Mouse (Mus musculus) liver, adult 2 months (tissue): ENCODE data around the gene Bcl2. TPM values are rescaled to one million over a fixed set of nuclear protein-coding genes. Genes with fewer than 3 reads are reported as not detected.
A peak's percentile ranks its signal among the peaks of the same experiment; 100 is the strongest.

ENCODE experiments used
- DNase-seq: peaks from one replicate; pipeline ENCODE4 v3.0.0-alpha.2; 2011; ENCODE audit warnings: low read depth, low spot score; ENCODE audit errors: extremely low read depth
- H3K27ac ChIP-seq: fragments of 200-500 bp; replicated peaks from 2 replicates; pipeline ENCODE4 v1.5.1; 2012; ENCODE audit warnings: low read depth, mild to moderate bottlenecking, control low read depth, inconsistent platforms, low read length; ENCODE audit not compliant: insufficient read depth
- H3K27me3 ChIP-seq: fragments of 200-500 bp; 2 replicates; pipeline ENCODE4 v1.6.1; 2012; ENCODE audit warnings: mild to moderate bottlenecking, moderate library complexity, low read length, inconsistent platforms; ENCODE audit not compliant: control insufficient read depth, insufficient read depth
- H3K36me3 ChIP-seq: fragments of 200-500 bp; 2 replicates; pipeline ENCODE4 v1.6.1; 2012; ENCODE audit warnings: low read length, inconsistent platforms; ENCODE audit not compliant: control insufficient read depth, insufficient read depth
- H3K4me1 ChIP-seq: fragments of 200-500 bp; 2 replicates; pipeline ENCODE4 v1.6.1; 2011; ENCODE audit warnings: low read length; ENCODE audit not compliant: control insufficient read depth, insufficient read depth
- H3K4me3 ChIP-seq: fragments of 200-500 bp; 2 replicates; pipeline ENCODE4 v1.5.1; 2011; ENCODE audit warnings: low read depth, mild to moderate bottlenecking, control low read depth, low read length, moderate library complexity; ENCODE audit not compliant: insufficient read depth
- H3K79me2 ChIP-seq: fragments of 200-500 bp; 2 replicates; pipeline ENCODE4 v1.6.1; 2012; ENCODE audit warnings: inconsistent platforms, mild to moderate bottlenecking, low read length, moderate library complexity; ENCODE audit not compliant: control insufficient read depth, insufficient read depth
- H3K9ac ChIP-seq: fragments of 200-500 bp; 2 replicates; pipeline ENCODE4 v1.6.1; 2012; ENCODE audit warnings: low read depth, mild to moderate bottlenecking, control low read depth, inconsistent platforms, low read length
- CTCF ChIP-seq: fragments of 200-500 bp; IDR thresholded peaks from 2 replicates; pipeline ENCODE4 v1.5.1; 2011; ENCODE audit warnings: low read depth, low read length, control low read depth
- POLR2A ChIP-seq: fragments of 200-500 bp; IDR thresholded peaks from 2 replicates; pipeline ENCODE4 v1.6.1; 2011; ENCODE audit warnings: low read length, control low read depth; ENCODE audit not compliant: insufficient read depth; ENCODE audit errors: extremely low read depth
- WGBS: fragments of 180-500 bp; shearing (Covaris S2); methylation state at CpG from one replicate; pipeline ENCODE4 v1.1.7; 2018; 5-methylcytosine and 5-hydroxymethylcytosine counted together
- polyA plus RNA-seq: library from polyadenylated mRNA; depleted of rRNA; stranded (reverse); fragments of >200 nt; gene quantifications from 2 replicates; pipeline ENCODE4 v1.2.3, GENCODE M21; 2012
- total RNA-seq: library from RNA; depleted of rRNA; stranded (reverse); fragments of >200 nt; gene quantifications from 2 replicates; pipeline ENCODE4 v1.2.3, GENCODE M21; 2014

The Bcl2 gene
- total and polyA plus RNA-seq, 2 experiments, result 0.26 to 1.5 TPM

GRCm38 (mm10) chr1:106716141-106716540, 2.1 kb upstream of the Bcl2 start:
- H3K9ac ChIP-seq, result no peak overlapping the region
- no peak overlapping the region for H3K4me3 ChIP-seq
- no peak for DNase-seq
- peaks cover 3% of the 10 kb centered on the region; the same call in 1 of the 2 replicates for H3K27me3 ChIP-seq
- no peaks in the 10 kb centered on the region; the same call in 1 of the 2 replicates for H3K4me1 ChIP-seq
- H3K27ac ChIP-seq, result no peak overlapping the region
- 85% methylated on average over 3 of the region's 3 CpGs for WGBS
- H3K36me3 ChIP-seq, result no peaks in the 10 kb centered on the region; the same call in 1 of the 2 replicates
- TF ChIP-seq CTCF, result no peak
- no peak for TF ChIP-seq POLR2A
- no peaks in the 10 kb centered on the region for H3K79me2 ChIP-seq

GRCm38 (mm10) chr1:106715111-106716083, 1.3 kb upstream of the Bcl2 start:
- no peaks in the 10 kb centered on the region for H3K79me2 ChIP-seq
- WGBS, result 87% methylated on average over 13 of the region's 13 CpGs
- no peak for DNase-seq

DNA sequence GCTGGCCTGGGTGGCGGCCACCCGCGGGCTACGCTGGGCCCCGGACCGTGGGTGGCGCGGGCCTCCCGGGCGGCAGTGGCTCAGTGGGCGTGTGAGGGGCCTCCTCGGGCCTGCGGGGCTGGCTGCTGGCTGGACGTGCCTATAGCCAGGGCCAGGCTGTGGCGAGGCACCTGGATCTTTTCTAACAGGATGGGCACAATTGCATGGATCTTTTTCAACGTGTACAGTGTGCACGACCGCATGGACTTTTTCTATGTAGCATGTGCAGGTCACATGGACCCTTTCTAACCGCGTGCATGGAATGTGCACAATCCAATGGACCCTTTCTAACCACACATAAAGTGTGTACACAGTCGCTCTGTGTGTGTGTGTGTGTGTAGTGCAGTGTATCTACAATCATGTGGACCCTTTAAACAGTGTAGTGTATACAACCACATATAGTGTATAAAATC, 482 bp upstream of the Bcl2 start:
- peak overlapping the region; percentile 80 for H3K4me3 ChIP-seq
- peak overlapping the region; percentile 93 for H3K9ac ChIP-seq
- DNase-seq, result no peak
- no peaks in the 10 kb centered on the region; the same call in 1 of the 2 replicates for H3K4me1 ChIP-seq
- no peak overlapping the region for H3K27ac ChIP-seq
- WGBS, result 6% methylated on average over 21 of the region's 21 CpGs
- TF ChIP-seq POLR2A, result no peak
- no peak for TF ChIP-seq CTCF
- peaks cover 3% of the 10 kb centered on the region; the same call in 1 of the 2 replicates for H3K27me3 ChIP-seq
- no peaks in the 10 kb centered on the region for H3K79me2 ChIP-seq
- H3K36me3 ChIP-seq, result no peaks in the 10 kb centered on the region

More at GRCm38 (mm10) chr1:106715111-106716083, 1.3 kb upstream of the Bcl2 start:
- H3K9ac ChIP-seq, result no peak overlapping the region
- H3K27ac ChIP-seq, result no peak overlapping the region
- H3K4me3 ChIP-seq, result no peak overlapping the region
- TF ChIP-seq CTCF, result no peak
- TF ChIP-seq POLR2A, result no peak
- peaks cover 3% of the 10 kb centered on the region; the same call in 1 of the 2 replicates for H3K27me3 ChIP-seq
- no peaks in the 10 kb centered on the region; the same call in 1 of the 2 replicates for H3K36me3 ChIP-seq
- no peaks in the 10 kb centered on the region; the same call in 1 of the 2 replicates for H3K4me1 ChIP-seq

DNA sequence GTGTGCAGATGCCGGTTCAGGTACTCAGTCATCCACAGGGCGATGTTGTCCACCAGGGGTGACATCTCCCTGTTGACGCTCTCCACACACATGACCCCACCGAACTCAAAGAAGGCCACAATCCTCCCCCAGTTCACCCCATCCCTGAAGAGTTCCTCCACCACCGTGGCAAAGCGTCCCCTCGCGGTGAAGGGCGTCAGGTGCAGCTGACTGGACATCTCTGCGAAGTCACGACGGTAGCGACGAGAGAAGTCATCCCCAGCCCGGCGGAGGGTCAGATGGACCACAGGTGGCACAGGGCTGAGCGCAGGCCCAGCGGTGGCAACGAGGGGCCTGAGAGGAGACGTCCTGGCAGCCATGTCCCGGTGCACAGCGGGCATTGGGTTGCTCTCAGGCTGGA, 1.7 kb downstream of the Bcl2 start:
- H3K9ac ChIP-seq, result peak overlapping the region; percentile 57
- no peak for DNase-seq

DNA sequence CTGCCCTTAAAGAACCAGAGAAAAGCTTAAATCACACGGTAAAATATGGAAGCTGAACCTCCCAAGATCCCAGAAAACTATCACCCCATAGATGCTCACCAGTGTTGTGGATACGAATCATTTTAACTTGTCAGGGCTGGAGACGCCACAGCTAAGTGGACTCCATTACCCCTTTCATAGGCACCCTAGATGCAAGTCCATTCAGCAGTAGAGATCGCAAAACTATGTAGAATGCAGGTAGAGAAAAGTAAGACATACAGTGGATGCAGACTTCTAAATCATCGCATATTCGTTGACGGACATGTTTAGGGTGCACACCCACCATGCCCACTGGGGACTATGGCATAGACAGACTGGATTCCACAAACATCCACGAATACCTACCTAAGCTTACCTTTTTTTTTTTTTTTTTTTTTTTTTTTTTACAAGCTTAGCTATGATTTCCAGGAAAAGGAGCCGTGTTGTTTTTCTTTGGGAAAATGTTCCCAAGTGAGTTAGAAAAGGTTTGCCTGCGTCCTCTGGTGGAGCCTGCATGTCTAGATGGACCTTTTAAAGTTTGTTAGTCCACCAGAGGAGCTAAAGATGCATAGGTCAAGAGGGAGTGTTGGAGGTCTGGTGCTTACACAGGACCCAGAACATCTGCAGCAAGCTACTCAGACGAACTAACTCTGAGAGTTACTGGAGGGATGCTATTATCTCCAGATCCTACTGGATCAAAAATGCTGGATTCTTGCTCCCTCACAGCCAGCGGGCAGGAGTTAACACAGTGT, 2.5 kb downstream of the Bcl2 start:
- H3K27ac ChIP-seq, result no peak overlapping the region
- 75% methylated on average over 12 of the region's 12 CpGs for WGBS
- no peak overlapping the region for H3K4me3 ChIP-seq
- no peak for TF ChIP-seq POLR2A
- TF ChIP-seq CTCF, result no peak
- no peaks in the 10 kb centered on the region; the same call in 1 of the 2 replicates for H3K4me1 ChIP-seq
- H3K79me2 ChIP-seq, result no peaks in the 10 kb centered on the region
- no peaks in the 10 kb centered on the region for H3K36me3 ChIP-seq
- H3K27me3 ChIP-seq, result peaks cover 5% of the 10 kb centered on the region; the same call in 1 of the 2 replicates
- no peak for DNase-seq
- H3K9ac ChIP-seq, result no peak overlapping the region

More for the DNA sequence above, 1.7 kb downstream of the Bcl2 start:
- Histone ChIP-seq H3K27me3 (peaks cover 5% of the 10 kb centered on the region; the same call in 1 of the 2 replicates), H3K4me3 (peak overlapping the region; percentile 65), H3K27ac (no peak overlapping the region), H3K79me2 (no peaks in the 10 kb centered on the region), H3K4me1 (no peaks in the 10 kb centered on the region; the same call in 1 of the 2 replicates), H3K36me3 (no peaks in the 10 kb centered on the region)
- WGBS, result 10% methylated on average over 22 of the region's 22 CpGs
- no peak for TF ChIP-seq POLR2A
- TF ChIP-seq CTCF, result peak; percentile 73
